Mouse (Mus musculus) small intestine, adult 2 months (tissue): ENCODE measurements around the gene Ptprn2.

Experiments
- CTCF ChIP-seq: fragments of 200-500 bp; IDR thresholded peaks from 2 replicates; pipeline ENCODE4 v1.5.1; 2012; ENCODE audit warnings: low read depth, mild to moderate bottlenecking, control low read depth, inconsistent platforms, low read length, moderate library complexity, mixed read lengths; ENCODE audit not compliant: insufficient replicate concordance, insufficient read length; ENCODE audit errors: extremely low read depth
- POLR2A ChIP-seq: fragments of 200-500 bp; IDR thresholded peaks from 2 replicates; pipeline ENCODE4 v1.6.1; 2012; ENCODE audit warnings: low read depth, mild to moderate bottlenecking, control low read depth, inconsistent platforms, low read length, moderate library complexity

DNA sequence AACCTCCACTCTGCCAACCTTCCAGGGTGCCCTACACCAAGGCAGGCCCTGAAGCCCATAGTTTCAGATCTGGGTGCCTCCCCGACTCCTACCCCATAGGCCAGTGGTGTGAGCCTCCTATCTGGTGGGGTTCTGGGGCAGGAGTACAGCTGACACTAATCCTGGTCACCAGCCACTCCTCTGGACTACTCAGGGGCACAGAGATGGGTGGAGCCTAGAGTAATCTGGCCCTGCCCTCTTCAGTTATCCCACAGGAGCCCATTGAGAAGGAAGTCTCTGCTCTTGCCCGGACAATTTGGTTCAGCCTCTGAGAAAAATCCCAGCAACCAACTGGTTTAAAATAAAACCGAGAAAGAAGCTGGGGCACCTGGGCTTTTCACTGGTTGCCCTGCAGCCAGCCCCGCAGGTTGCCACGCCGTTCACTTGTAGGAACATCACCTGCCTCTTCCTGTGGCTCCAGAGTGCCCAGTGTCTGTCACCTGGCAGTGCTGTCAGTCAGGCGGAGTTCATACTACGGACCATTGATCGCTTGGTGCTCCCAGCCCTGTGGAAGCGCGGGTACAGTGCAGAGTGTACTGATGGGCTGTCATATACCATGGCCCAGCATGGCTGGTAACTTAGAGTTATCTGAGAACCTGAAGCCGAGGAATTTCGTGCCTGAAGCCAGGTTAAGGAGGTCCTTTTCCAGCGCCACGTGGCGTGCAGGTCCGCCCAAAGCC is 673.6 kb downstream of the Ptprn2 start:
- TF ChIP-seq POLR2A (no peak), CTCF (no peak)
